Mouse (Mus musculus): Measurements from ENCODE around the gene Exoc4.

DNA sequence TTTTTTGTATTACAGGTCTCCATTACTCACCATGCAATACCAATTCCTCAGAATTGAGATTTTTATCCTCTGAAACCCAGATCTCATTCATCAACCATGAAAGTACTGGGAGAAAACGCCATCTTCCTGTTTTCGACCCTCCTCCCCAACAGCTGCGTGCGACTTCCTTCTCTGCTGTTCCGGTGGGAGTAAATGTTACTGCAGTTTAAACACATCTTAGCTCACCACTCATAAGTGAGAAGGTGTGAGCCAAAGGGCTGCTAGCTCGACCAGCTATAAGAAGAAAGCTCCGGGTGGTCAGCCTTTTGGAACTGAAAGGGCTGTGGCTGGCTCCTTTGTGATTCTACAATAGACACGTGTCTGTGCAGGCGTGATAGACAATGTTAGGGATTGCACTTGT, 733.8 kb downstream of the Exoc4 start:
- no peak for TF ChIP-seq CHD1 (IDR thresholded peaks at IDR 0.05; ENCODE audit: low read depth, low read length)
- no peak for TF ChIP-seq HCFC1 (IDR thresholded peaks at IDR 0.05; ENCODE audit: low read depth, low read length)
- TF ChIP-seq EP300 (IDR thresholded peaks at IDR 0.05; ENCODE audit: low read length), result no peak
- no peak for TF ChIP-seq MAX (IDR thresholded peaks at IDR 0.05; ENCODE audit: low read length)
- no peak for TF ChIP-seq ZC3H11A (IDR thresholded peaks at IDR 0.05; ENCODE audit: low read depth, low read length)
- TF ChIP-seq POLR2A (IDR thresholded peaks at IDR 0.05; ENCODE audit: low read depth, low read length), result no peak
